ENCODE assay signal across 36 mouse cellular contexts in genomic region chr10:128798676-128799075, GRCm38 (mm10). TPM values are rescaled to one million over a fixed set of nuclear protein-coding genes. Genes with fewer than 3 reads are reported as not detected.
"Had no signal": no experiment of that assay in that cellular context is flagged by ENCODE, and none has a peak within 500 bp of the region (broad histone marks: within the 10 kb centered on the region; RNA-seq: fewer than 3 reads in every experiment).

No protein-coding gene starts in this region.

- H3K4me2 ChIP-seq: heart, embryonic 11.5 days; heart, embryonic 12.5 days; heart, embryonic 13.5 days; heart, embryonic 15.5 days; hindbrain, embryonic 12.5 days; hindbrain, embryonic 13.5 days; hindbrain, embryonic 14.5 days; hindbrain, embryonic 15.5 days; intestine, embryonic 15.5 days; kidney, embryonic 15.5 days had no signal

- H3K9me3 ChIP-seq: heart, embryonic 10.5 days; heart, embryonic 12.5 days; heart, embryonic 13.5 days; heart, embryonic 15.5 days; hindbrain, embryonic 10.5 days; hindbrain, embryonic 12.5 days; hindbrain, embryonic 13.5 days; hindbrain, embryonic 15.5 days; intestine, embryonic 15.5 days; kidney, embryonic 15.5 days had no signal

- H3K9ac ChIP-seq: heart, embryonic 12.5 days; heart, embryonic 13.5 days; heart, embryonic 15.5 days; hindbrain, embryonic 12.5 days; hindbrain, embryonic 13.5 days; hindbrain, embryonic 14.5 days; hindbrain, embryonic 15.5 days; intestine, embryonic 15.5 days; kidney, embryonic 15.5 days had no signal

- H3K27me3 ChIP-seq: heart, embryonic 12.5 days; heart, embryonic 13.5 days; heart, embryonic 15.5 days; hindbrain, embryonic 12.5 days; hindbrain, embryonic 13.5 days; hindbrain, embryonic 15.5 days; intestine, embryonic 15.5 days; kidney, embryonic 15.5 days had no signal

- ATAC-seq: hindbrain, embryonic 16.5 days; hindbrain, postnatal 0 days; inflammation-experienced regulatory T-cells, adult 6 months; intestine, embryonic 15.5 days; intestine, embryonic 16.5 days; intestine, postnatal 0 days had no signal

- DNase-seq: heart, postnatal 10 days; heart, postnatal 36 days; heart, postnatal 4 days; kidney, adult 11 months; kidney, adult 18-20 months; kidney, adult 2 months; kidney, adult 8-10 months; kidney, adult 9 months; kidney, postnatal 10 days; kidney, postnatal 14 days; kidney, postnatal 25 days; kidney, postnatal 36 days; kidney, postnatal 4 days; layer of hippocampus, adult 9-11 months; layer of hippocampus, postnatal 36 days had no signal

- H3K4me3 ChIP-seq: heart, embryonic 10.5 days; heart, embryonic 12.5 days; heart, embryonic 13.5 days; heart, embryonic 15.5 days; hindbrain, embryonic 10.5 days; hindbrain, embryonic 12.5 days; hindbrain, embryonic 13.5 days; hindbrain, embryonic 15.5 days; intestine, embryonic 15.5 days; kidney, embryonic 15.5 days; layer of hippocampus, adult 2 months; left cerebral cortex, adult 2 months had no signal

- H3K27ac ChIP-seq: heart, embryonic 10.5 days; heart, embryonic 13.5 days; heart, embryonic 15.5 days; hindbrain, embryonic 10.5 days; hindbrain, embryonic 12.5 days; hindbrain, embryonic 13.5 days; hindbrain, embryonic 14.5 days; hindbrain, embryonic 15.5 days; hindbrain, postnatal 0 days; intestine, embryonic 15.5 days; kidney, embryonic 15.5 days; kidney, postnatal 0 days; layer of hippocampus, adult 2 months; left cerebral cortex, adult 2 months had no signal

RNA-seq across cellular contexts. Expression of gene Mmp19, which starts 8.0 kb away (rescaled TPM):
- total RNA-seq: hematopoietic stem cell, adult 5-6 weeks had no signal
